Comparison of ENCODE assay signal across 8 mouse cellular contexts in genomic region chr14:18238750-18239731, GRCm38 (mm10). TPM values are rescaled to one million over a fixed set of nuclear protein-coding genes. Genes with fewer than 3 reads are reported as not detected.
DNase-seq lines count a peak whose midpoint lies in the region; ATAC-seq and TF ChIP-seq lines count a peak whose summit lies in the region.

Gene Nr1d2 (minus strand): TSS chr14:18239127.

- intact Hi-C loops in heart, postnatal 10 days (cut with DNase I): loop anchor here (1.0 kb wide), 1 partner anchor 30 kb away; no protein-coding TSS in a partner anchor

- H3K9me3 ChIP-seq in ES-Bruce4 (replicated peaks; ENCODE audit: control insufficient read depth, insufficient read depth, low read length, poor library complexity, severe bottlenecking): no peaks in the 10 kb centered on the region
- no peaks in the 10 kb centered on the region for H3K9me3 ChIP-seq in forebrain, embryonic 13.5 days (replicated peaks)
- H3K9me3 ChIP-seq in liver, postnatal 0 days (ENCODE audit: low read length): no peaks in the 10 kb centered on the region
- H3K9me3 ChIP-seq in neural tube, embryonic 14.5 days (ENCODE audit: control insufficient read depth, low read length): no peaks in the 10 kb centered on the region

- DNase-seq in heart, postnatal 10 days: peak; percentile 100
- DNase-seq in large intestine, adult 2 months (ENCODE audit: low read depth, low spot score): peak; percentile 100
- DNase-seq in liver, postnatal 0 days: peak; percentile 95
- peak; percentile 99 for DNase-seq in testis, postnatal 10 days (ENCODE audit: low spot score)

- peak within 1 kb of the TSS; percentile 82 for H3K4me3 ChIP-seq in ES-Bruce4 (ENCODE audit: low read depth, low read length)
- H3K4me3 ChIP-seq in forebrain, embryonic 13.5 days: peak within 1 kb of the TSS; percentile 77
- H3K4me3 ChIP-seq in liver, postnatal 0 days (ENCODE audit: low read depth, low read length): peak within 1 kb of the TSS; percentile 87
- peak within 1 kb of the TSS; percentile 84 for H3K4me3 ChIP-seq in neural tube, embryonic 14.5 days (ENCODE audit: low read depth, low read length)

- peak; percentile 86 for ATAC-seq in cerebellum, adult (ENCODE audit: insufficient number of reproducible peaks, low FRiP score, low TSS enrichment)
- peak; percentile 89 for ATAC-seq in forebrain, embryonic 13.5 days
- peak; percentile 84 for ATAC-seq in liver, postnatal 0 days
- ATAC-seq in neural tube, embryonic 14.5 days (ENCODE audit: low read depth): peak; percentile 92

- peak within 1 kb of the TSS; percentile 86 for H3K27ac ChIP-seq in ES-Bruce4 (ENCODE audit: insufficient read depth, low read length)
- peak within 1 kb of the TSS; percentile 69 for H3K27ac ChIP-seq in forebrain, embryonic 13.5 days
- peak within 1 kb of the TSS; percentile 99 for H3K27ac ChIP-seq in liver, postnatal 0 days (ENCODE audit: low read depth)
- H3K27ac ChIP-seq in neural tube, embryonic 14.5 days (ENCODE audit: low read depth, low read length): peak within 1 kb of the TSS; percentile 82

- H3K9ac ChIP-seq in ES-Bruce4 (ENCODE audit: low read depth, poor library complexity, severe bottlenecking): peak within 1 kb of the TSS; percentile 68
- peak within 1 kb of the TSS; percentile 73 for H3K9ac ChIP-seq in forebrain, embryonic 13.5 days
- peak within 1 kb of the TSS; percentile 94 for H3K9ac ChIP-seq in liver, postnatal 0 days (replicated peaks)
- H3K9ac ChIP-seq in neural tube, embryonic 14.5 days (replicated peaks; ENCODE audit: low read depth, low read length): peak within 1 kb of the TSS; percentile 60

- no peaks in the 10 kb centered on the region for H3K4me1 ChIP-seq in ES-Bruce4 (ENCODE audit: control insufficient read depth, insufficient read depth, low read length)
- 0 out of 2 replicates have a peak, but pooled peaks cover 4% of the 10 kb centered on the region for H3K4me1 ChIP-seq in forebrain, embryonic 13.5 days
- peaks cover 17% of the 10 kb centered on the region for H3K4me1 ChIP-seq in liver, postnatal 0 days (ENCODE audit: insufficient read depth)
- no peaks in the 10 kb centered on the region for H3K4me1 ChIP-seq in neural tube, embryonic 14.5 days (ENCODE audit: control insufficient read depth, insufficient read depth, low read length)

- peak within 1 kb of the TSS; percentile 77 for H3K4me2 ChIP-seq in forebrain, embryonic 13.5 days
- peak within 1 kb of the TSS; percentile 93 for H3K4me2 ChIP-seq in liver, postnatal 0 days (ENCODE audit: low read depth, low read length)
- H3K4me2 ChIP-seq in neural tube, embryonic 14.5 days (ENCODE audit: low read depth, low read length): peak within 1 kb of the TSS; percentile 53

- no peak for TF ChIP-seq EP300 in ES-Bruce4 (IDR thresholded peaks at IDR 0.05; ENCODE audit: insufficient read depth, low read depth, low read length)
- TF ChIP-seq EP300 in liver, postnatal 0 days (IDR thresholded peaks at IDR 0.05; ENCODE audit: low read depth): peak; percentile 60; the same call in 1 of the 2 replicates

- peak; percentile 23 for TF ChIP-seq POLR2A in ES-Bruce4 (IDR thresholded peaks at IDR 0.05; ENCODE audit: insufficient read depth, low read length)

- no peak for TF ChIP-seq CTCF in ES-Bruce4 (IDR thresholded peaks at IDR 0.05; ENCODE audit: low read depth, low read length)
- peak; percentile 41 for TF ChIP-seq CTCF in liver, postnatal 0 days (IDR thresholded peaks at IDR 0.05; ENCODE audit: low read depth)

- WGBS in forebrain, embryonic 13.5 days: under 1% methylated on average over 62 of the region's 66 CpGs
- WGBS in large intestine, adult 2 months: 1% methylated on average over 63 of the region's 66 CpGs
- WGBS in liver, postnatal 0 days (ENCODE audit: insufficient replicate concordance): under 1% methylated on average over 49 of the region's 66 CpGs
- under 1% methylated on average over 54 of the region's 66 CpGs for WGBS in neural tube, embryonic 14.5 days

- no peaks in the 10 kb centered on the region for H3K36me3 ChIP-seq in ES-Bruce4 (ENCODE audit: control insufficient read depth, insufficient read depth, low read length, poor library complexity, severe bottlenecking)
- H3K36me3 ChIP-seq in forebrain, embryonic 13.5 days (ENCODE audit: poor library complexity, severe bottlenecking): no peaks in the 10 kb centered on the region
- no peaks in the 10 kb centered on the region for H3K36me3 ChIP-seq in liver, postnatal 0 days (replicated peaks; ENCODE audit: insufficient read depth, low read length)
- H3K36me3 ChIP-seq in neural tube, embryonic 14.5 days (ENCODE audit: control insufficient read depth, insufficient read depth, low read length): no peaks in the 10 kb centered on the region

- H3K27me3 ChIP-seq in ES-Bruce4 (ENCODE audit: control insufficient read depth, insufficient read depth, low read length, poor library complexity, severe bottlenecking): no peaks in the 10 kb centered on the region
- no peaks in the 10 kb centered on the region for H3K27me3 ChIP-seq in forebrain, embryonic 13.5 days
- H3K27me3 ChIP-seq in liver, postnatal 0 days (ENCODE audit: insufficient read depth, low read length): no peaks in the 10 kb centered on the region
- no peaks in the 10 kb centered on the region for H3K27me3 ChIP-seq in neural tube, embryonic 14.5 days (ENCODE audit: control insufficient read depth, insufficient read depth, low read length)

RNA-seq across cellular contexts. Expression of gene Nr1d2, which starts in this region (rescaled TPM):
- polyA plus RNA-seq in ES-Bruce4 (2011; ENCODE audit: insufficient read depth, insufficient read length, low read depth, missing spikeins): 16.1 and 16.3 TPM in 2 replicates
- polyA plus RNA-seq in forebrain, embryonic 13.5 days (2015; fragmentation: Nextera tagmentation; extraction: Ambion mirVana): 5.0 and 5.4 TPM in 2 replicates
- total RNA-seq in heart, postnatal 10 days (2021): 10 to 100 TPM; 47.2 to 48.0 TPM
- 2.0 and 4.1 TPM in 2 replicates for polyA plus RNA-seq in large intestine, adult 2 months (2012; rRNA removed)
- polyA plus RNA-seq in liver, postnatal 0 days (2015; fragmentation: Nextera tagmentation; extraction: Ambion mirVana): 6.2 and 6.5 TPM in 2 replicates
- 8.9 and 9.1 TPM in 2 replicates for polyA plus RNA-seq in neural tube, embryonic 14.5 days (2014; fragmentation: Nextera tagmentation; extraction: Ambion mirVana)

Comparison
In these comparisons a context has a peak if more than half of its experiments do, and no peak if none do; other contexts are left out.
1. Peak in every context shown above with its lines: DNase-seq, ATAC-seq, H3K4me3 ChIP-seq and H3K27ac ChIP-seq.